Mouse (Mus musculus): Measurements from ENCODE around the gene Olfr1408. TPM values are rescaled to one million over a fixed set of nuclear protein-coding genes. Genes with fewer than 3 reads are reported as not detected.

The Olfr1408 gene
- not detected for total RNA-seq (2021)
- not detected in 2 replicates for polyA plus RNA-seq (2012; rRNA removed)
- long read RNA-seq: 0 reads

DNA sequence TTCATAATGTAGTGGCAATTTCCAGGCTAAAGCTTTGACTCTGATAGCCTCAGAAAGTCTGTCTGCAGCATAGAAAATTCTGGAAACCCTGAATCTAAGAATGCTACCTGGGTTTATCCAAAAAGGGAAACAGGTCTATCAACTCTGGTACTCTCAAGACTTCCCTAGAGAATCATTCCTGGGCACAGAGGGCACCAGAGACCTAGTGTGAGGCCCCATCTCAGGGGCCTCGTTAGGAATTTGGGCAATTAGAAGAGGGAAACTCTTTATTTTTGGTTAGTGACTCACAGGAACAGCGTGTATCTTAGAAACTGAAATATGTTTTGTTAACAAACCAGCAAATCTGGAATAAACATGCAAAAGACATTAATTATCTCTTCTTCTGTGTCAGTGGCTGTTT is at the start of gene Olfr1408:
Olfr1408 (minus strand) TSS at position 101 of the 400 bp plus-strand sequence.
- H3K27ac ChIP-seq: no peak within 1 kb of the TSS
- H3K27me3 ChIP-seq (ENCODE audit: control insufficient read depth, insufficient read depth, low read length): no peaks in the 10 kb centered on the region
- 41% methylated on average over 2 of the region's 2 CpGs for WGBS
- H3K79me2 ChIP-seq (replicated peaks; ENCODE audit: control insufficient read depth, insufficient read depth, low read length): no peaks in the 10 kb centered on the region
- intact Hi-C loops (cut with DNase I): no loop called here
- H3K4me3 ChIP-seq: no peak within 1 kb of the TSS
- no peak for TF ChIP-seq EP300 (IDR thresholded peaks at IDR 0.05; ENCODE audit: insufficient read depth, low read depth, low read length)
- no peak for TF ChIP-seq CTCF (IDR thresholded peaks at IDR 0.05)
- TF ChIP-seq POLR2A (IDR thresholded peaks at IDR 0.05; ENCODE audit: insufficient read depth, low read depth, low read length): no peak
- H3K9ac ChIP-seq (ENCODE audit: low read depth, low read length): no peak within 1 kb of the TSS
- DNase-seq: no peak
- H3K36me3 ChIP-seq (ENCODE audit: control insufficient read depth, insufficient read depth, low read length): no peaks in the 10 kb centered on the region
- no peaks in the 10 kb centered on the region for H3K4me1 ChIP-seq (ENCODE audit: control insufficient read depth, insufficient read depth, low read length)

DNA sequence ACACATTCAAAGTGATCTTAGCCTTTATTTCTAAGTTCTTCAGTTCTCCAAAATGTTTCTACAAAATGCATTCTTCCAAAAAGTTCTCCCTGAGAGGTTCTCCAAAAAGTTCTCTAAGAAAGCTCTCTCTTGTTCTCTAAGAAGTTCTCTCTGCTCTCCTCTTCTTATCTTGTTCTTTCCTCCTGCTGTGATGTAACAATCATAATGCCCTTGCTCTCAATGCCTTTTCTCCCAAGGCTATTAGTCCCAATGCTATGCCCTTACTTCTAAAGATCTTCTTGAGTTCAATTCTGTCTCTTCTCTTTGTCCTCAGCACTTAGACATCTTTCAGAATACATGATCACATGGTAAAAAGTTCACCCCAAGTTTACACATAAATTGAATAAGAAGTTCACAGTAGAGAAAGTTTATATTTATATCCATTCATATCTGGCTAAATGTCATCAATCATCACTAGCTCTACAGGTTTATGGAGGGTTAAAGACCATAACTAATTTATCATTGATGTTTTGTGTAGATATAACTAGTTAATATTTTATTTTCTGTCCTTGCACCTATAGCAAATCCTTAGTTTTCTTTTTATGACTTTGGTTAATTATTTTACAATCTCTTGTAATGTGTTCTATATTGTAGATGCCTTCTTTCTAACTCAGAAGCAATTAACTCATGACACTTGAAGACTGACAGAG is 37.1 kb upstream of the Olfr1408 start:
- TF ChIP-seq POLR2A (IDR thresholded peaks at IDR 0.05; ENCODE audit: insufficient read depth, low read depth, low read length): no peak
- no peak for TF ChIP-seq EP300 (IDR thresholded peaks at IDR 0.05; ENCODE audit: insufficient read depth, low read depth, low read length)
- no peak for TF ChIP-seq CTCF (IDR thresholded peaks at IDR 0.05)
- Histone ChIP-seq H3K9ac (ENCODE audit: low read depth, low read length) (no peak overlapping the region), H3K27ac (no peak overlapping the region), H3K79me2 (replicated peaks; ENCODE audit: control insufficient read depth, insufficient read depth, low read length) (no peaks in the 10 kb centered on the region), H3K4me3 (no peak overlapping the region), H3K27me3 (ENCODE audit: control insufficient read depth, insufficient read depth, low read length) (no peaks in the 10 kb centered on the region), H3K36me3 (ENCODE audit: control insufficient read depth, insufficient read depth, low read length) (no peaks in the 10 kb centered on the region), H3K4me1 (ENCODE audit: control insufficient read depth, insufficient read depth, low read length) (no peaks in the 10 kb centered on the region)
- intact Hi-C loops (cut with DNase I): no loop called here
- DNase-seq: no peak

Other genes with a start within 250 kb of the Olfr1408 start
- not detected for gene Apcs, start 242.3 kb downstream of the Olfr1408 start, total RNA-seq (2021)
- gene Apcs, start 242.3 kb downstream of the Olfr1408 start, polyA plus RNA-seq (2012; rRNA removed): not detected in 2 replicates
- not detected for gene Olfr16, start 187.0 kb downstream of the Olfr1408 start, total RNA-seq (2021)
- not detected in 2 replicates for gene Olfr16, start 187.0 kb downstream of the Olfr1408 start, polyA plus RNA-seq (2012; rRNA removed)
- not detected for gene Olfr1406, start 53.3 kb upstream of the Olfr1408 start, total RNA-seq (2021)
- gene Olfr1406, start 53.3 kb upstream of the Olfr1408 start, polyA plus RNA-seq (2012; rRNA removed): not detected in 2 replicates
- not detected for gene Olfr218, start 60.4 kb upstream of the Olfr1408 start, total RNA-seq (2021)
- gene Olfr218, start 60.4 kb upstream of the Olfr1408 start, polyA plus RNA-seq (2012; rRNA removed): not detected in 2 replicates
- gene Olfr1404, start 75.0 kb upstream of the Olfr1408 start, total RNA-seq (2021): not detected
- gene Olfr1404, start 75.0 kb upstream of the Olfr1408 start, polyA plus RNA-seq (2012; rRNA removed): not detected in 2 replicates
- under 1 TPM in 1 of 2 experiments, not detected in 1; 0.29 TPM for gene Fcer1a, start 89.8 kb upstream of the Olfr1408 start, total RNA-seq (2021)
- 0.29 and 0.31 TPM in 2 replicates for gene Fcer1a, start 89.8 kb upstream of the Olfr1408 start, polyA plus RNA-seq (2012; rRNA removed)
- gene Olfr418, start 128.6 kb upstream of the Olfr1408 start, total RNA-seq (2021): not detected
- gene Olfr418, start 128.6 kb upstream of the Olfr1408 start, polyA plus RNA-seq (2012; rRNA removed): not detected in 2 replicates
- not detected for gene Mptx2, start 140.4 kb upstream of the Olfr1408 start, total RNA-seq (2021)
- not detected in 2 replicates for gene Mptx2, start 140.4 kb upstream of the Olfr1408 start, polyA plus RNA-seq (2012; rRNA removed)
- under 1 TPM in 1 of 2 experiments, not detected in 1; 0.59 TPM for gene Ackr1, start 196.4 kb upstream of the Olfr1408 start, total RNA-seq (2021)
- 1.4 and 1.8 TPM in 2 replicates for gene Ackr1, start 196.4 kb upstream of the Olfr1408 start, polyA plus RNA-seq (2012; rRNA removed)
- 1 to 10 TPM; 1.1 to 1.4 TPM for gene Aim2, start 213.5 kb upstream of the Olfr1408 start, total RNA-seq (2021)
- gene Aim2, start 213.5 kb upstream of the Olfr1408 start, polyA plus RNA-seq (2012; rRNA removed): 0.82 and 1.4 TPM in 2 replicates
- gene Cadm3, start 230.3 kb upstream of the Olfr1408 start, total RNA-seq (2021): 1 to 10 TPM; 1.6 to 2.6 TPM
- 4.1 and 8.1 TPM in 2 replicates for gene Cadm3, start 230.3 kb upstream of the Olfr1408 start, polyA plus RNA-seq (2012; rRNA removed)

All from heart, adult 2 months (tissue).